Mouse (Mus musculus): Measurements from ENCODE around the gene Tbx20. TPM values are rescaled to one million over a fixed set of nuclear protein-coding genes. Genes with fewer than 3 reads are reported as not detected.

Tbx20 gene
- total RNA-seq, 2 experiments from 2014 or later = not detected

- DNase-seq = no peak
- intact Hi-C loops (cut with DNase I) = no loop called here
These were observed 3.8 kb downstream of the Tbx20 start for GRCm38 (mm10) chr9:24770149-24770940.

GRCm38 (mm10) chr9:24769611-24770010, 4.5 kb downstream of the Tbx20 start:
- intact Hi-C loops (cut with DNase I) = no loop called here
- no peak for DNase-seq

- intact Hi-C loops (cut with DNase I) = no loop called here
- DNase-seq = no peak
These were observed 7.0 kb downstream of the Tbx20 start for GRCm38 (mm10) chr9:24767056-24767455.

- intact Hi-C loops (cut with DNase I) = no loop called here
- no peak for DNase-seq
These were observed 8.5 kb downstream of the Tbx20 start for GRCm38 (mm10) chr9:24765572-24765971.

GRCm38 (mm10) chr9:24760461-24760860, 13.6 kb downstream of the Tbx20 start:
- intact Hi-C loops (cut with DNase I) = no loop called here
- DNase-seq = no peak

GRCm38 (mm10) chr9:24744958-24745357, 29.1 kb downstream of the Tbx20 start:
- intact Hi-C loops (cut with DNase I) = no loop called here
- DNase-seq = no peak

- intact Hi-C loops (cut with DNase I) = loop anchor here (2.0 kb wide), 1 partner anchor 340 kb away; no protein-coding TSS in a partner anchor
- no peak for DNase-seq
These were observed 72.9 kb downstream of the Tbx20 start for GRCm38 (mm10) chr9:24701246-24701645.

GRCm38 (mm10) chr9:24696405-24696778, 77.7 kb downstream of the Tbx20 start:
- intact Hi-C loops (cut with DNase I) = no loop called here
- DNase-seq = no peak

- intact Hi-C loops (cut with DNase I) = no loop called here
- DNase-seq = no peak
These were observed 78.3 kb downstream of the Tbx20 start, which contains the start of gene Dpy19l2 for GRCm38 (mm10) chr9:24695700-24696404. Dpy19l2 (minus strand) TSS chr9:24696293.

Other genes with a start within 250 kb of the Tbx20 start
- gene Cypt4, start 149.1 kb downstream of the Tbx20 start, total RNA-seq (2021) = not detected
- not detected for gene Dpy19l2, start 78.0 kb downstream of the Tbx20 start, total RNA-seq (2021)

All from gastrocnemius, postnatal 36 days (tissue).